Mouse (Mus musculus) gastrocnemius, postnatal 10 days (tissue): ENCODE data around the gene Clcn5. TPM values are rescaled to one million over a fixed set of nuclear protein-coding genes. Genes with fewer than 3 reads are reported as not detected.

Source experiments
- DNase-seq: peaks from one replicate; pipeline ENCODE4 v3.0.0; 2021; ENCODE audit warnings: mixed read lengths
- microRNA-seq, 2 experiments: library from miRNA; unstranded; fragments of <30 nt; microRNA quantifications; one replicate each; pipeline ENCODE4 v1.2.0; 2021
- total RNA-seq, 2 experiments: library from RNA; stranded (reverse); gene quantifications; 2 replicates each; pipeline ENCODE4 v1.2.3; 2021

Clcn5 gene
- total RNA-seq, 2 experiments from 2014 or later: 28.6 to 37.7 TPM

GRCm38 (mm10) chrX:7197833-7198232 is 121.3 kb downstream of the Clcn5 start:
- DNase-seq: no peak

- no peak for DNase-seq
Observed at GRCm38 (mm10) chrX:7190816-7191215, 128.3 kb downstream of the Clcn5 start.

DNA sequence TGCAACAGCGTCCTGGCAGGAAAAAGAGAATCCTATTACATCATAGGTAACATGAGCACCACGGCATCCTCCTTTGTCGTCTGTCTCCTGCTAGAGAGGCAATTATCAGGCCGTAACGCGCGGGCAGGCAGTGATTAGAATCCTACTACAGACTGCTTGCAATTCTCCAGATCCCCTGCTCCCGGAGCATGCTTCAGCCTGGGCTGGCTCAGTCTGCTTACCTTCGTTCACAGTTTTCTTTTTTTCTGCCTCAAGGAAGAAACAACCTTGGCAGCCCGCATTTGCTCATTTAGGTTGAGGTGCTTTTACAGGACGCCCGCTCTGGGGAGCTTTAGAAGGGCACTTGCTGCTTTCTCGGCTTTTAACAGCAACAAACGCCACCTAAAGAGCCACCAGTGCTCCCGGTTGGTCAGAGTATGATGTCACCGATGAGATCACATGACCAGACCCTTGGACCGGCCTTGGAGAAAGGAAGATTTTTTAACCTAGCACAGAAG is 130.8 kb downstream of the Clcn5 start:
- peak; percentile 5 for DNase-seq

- DNase-seq: no peak
Observed at GRCm38 (mm10) chrX:7187455-7188310, 131.5 kb downstream of the Clcn5 start.

GRCm38 (mm10) chrX:7170156-7170555 is 149.0 kb downstream of the Clcn5 start:
- no peak for DNase-seq

- DNase-seq: no peak
Observed at GRCm38 (mm10) chrX:7168799-7169198, 150.4 kb downstream of the Clcn5 start.

GRCm38 (mm10) chrX:7157976-7158375 is 161.2 kb downstream of the Clcn5 start:
- DNase-seq: no peak

DNA sequence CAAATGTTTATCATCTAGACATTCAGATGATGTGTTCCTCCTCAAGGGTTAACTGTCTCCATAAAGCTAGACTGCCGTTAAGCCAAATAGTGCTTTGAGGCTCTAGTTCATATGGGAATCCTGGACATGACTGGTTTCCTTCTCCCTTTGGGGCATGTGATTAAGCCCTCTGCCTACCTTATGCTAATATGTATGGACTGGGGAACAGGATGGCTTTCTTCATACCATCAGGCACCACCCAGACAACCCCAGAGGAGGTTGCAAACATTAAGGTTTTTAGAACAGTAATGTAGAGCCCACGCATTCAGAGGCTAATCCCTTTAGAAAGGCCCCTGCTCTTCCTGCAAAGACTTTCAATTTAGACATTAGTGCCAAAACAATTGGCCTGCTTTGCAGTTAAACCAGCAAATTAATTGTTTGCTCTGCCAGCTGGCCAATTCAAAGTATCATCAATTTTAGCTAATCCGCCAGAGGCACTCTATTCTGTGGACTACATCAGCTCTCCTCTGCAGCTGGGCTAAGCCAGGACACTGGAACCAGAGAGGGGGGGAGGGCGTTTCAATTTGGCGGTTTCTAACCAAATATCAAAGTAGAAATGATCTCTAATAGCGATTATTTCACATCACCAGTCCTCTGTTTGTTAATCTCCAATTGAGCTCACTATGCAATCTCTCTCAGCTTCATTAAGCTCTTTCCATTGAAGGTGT is 163.0 kb downstream of the Clcn5 start:
- peak; percentile 8 for DNase-seq

GRCm38 (mm10) chrX:7150129-7150528 is 169.0 kb downstream of the Clcn5 start:
- no peak for DNase-seq

- DNase-seq: no peak
Observed at GRCm38 (mm10) chrX:7146156-7146555, 173.0 kb downstream of the Clcn5 start.

GRCm38 (mm10) chrX:7121618-7122280 is 197.4 kb downstream of the Clcn5 start:
- DNase-seq: no peak

DNA sequence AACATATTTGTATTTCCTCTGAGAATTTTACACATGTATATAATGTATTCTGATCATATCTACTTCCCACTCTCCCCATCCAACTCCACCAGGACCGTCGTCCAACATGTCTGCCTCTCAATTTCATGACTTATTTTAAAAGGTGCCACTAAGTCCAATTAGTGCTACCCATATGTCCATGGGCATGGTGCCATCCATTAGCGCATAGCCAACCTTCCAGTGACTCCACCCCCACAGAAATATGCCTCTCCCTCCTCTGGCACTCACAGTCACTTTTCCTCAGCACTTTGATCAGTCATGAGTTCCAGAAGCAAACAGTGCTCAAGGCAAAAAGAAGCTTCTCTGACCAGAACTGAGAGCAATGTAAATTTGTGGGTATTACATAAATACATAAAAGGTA is 204.3 kb downstream of the Clcn5 start:
- no peak for DNase-seq

Small RNA genes lying within 50 kb of the gene (microRNA-seq; reads per million reads assigned to microRNA genes)
- gene Mir188 (238 to 446 reads per million in 2 experiments), gene Mir362 (110 to 197 reads per million in 2 experiments), gene Mir500 (369 to 421 reads per million in 2 experiments), gene Mir501 (707 to 850 reads per million in 2 experiments), gene Mir532 (4,050 to 4,825 reads per million in 2 experiments)

Other genes with a start within 250 kb of the Clcn5 start
- gene Usp27x, start 56.5 kb upstream of the Clcn5 start, total RNA-seq: under 1 TPM; 0.75 to 0.87 TPM